Mouse (Mus musculus): ENCODE measurements around the gene Sec24d. TPM values are rescaled to one million over a fixed set of nuclear protein-coding genes. Genes with fewer than 3 reads are reported as not detected.
A peak's percentile ranks its signal among the peaks of the same experiment; 100 is the strongest.

Gene Sec24d
- 10 to 100 TPM; 21.0 to 29.2 (median 27.2) TPM for total RNA-seq (2022)

DNA sequence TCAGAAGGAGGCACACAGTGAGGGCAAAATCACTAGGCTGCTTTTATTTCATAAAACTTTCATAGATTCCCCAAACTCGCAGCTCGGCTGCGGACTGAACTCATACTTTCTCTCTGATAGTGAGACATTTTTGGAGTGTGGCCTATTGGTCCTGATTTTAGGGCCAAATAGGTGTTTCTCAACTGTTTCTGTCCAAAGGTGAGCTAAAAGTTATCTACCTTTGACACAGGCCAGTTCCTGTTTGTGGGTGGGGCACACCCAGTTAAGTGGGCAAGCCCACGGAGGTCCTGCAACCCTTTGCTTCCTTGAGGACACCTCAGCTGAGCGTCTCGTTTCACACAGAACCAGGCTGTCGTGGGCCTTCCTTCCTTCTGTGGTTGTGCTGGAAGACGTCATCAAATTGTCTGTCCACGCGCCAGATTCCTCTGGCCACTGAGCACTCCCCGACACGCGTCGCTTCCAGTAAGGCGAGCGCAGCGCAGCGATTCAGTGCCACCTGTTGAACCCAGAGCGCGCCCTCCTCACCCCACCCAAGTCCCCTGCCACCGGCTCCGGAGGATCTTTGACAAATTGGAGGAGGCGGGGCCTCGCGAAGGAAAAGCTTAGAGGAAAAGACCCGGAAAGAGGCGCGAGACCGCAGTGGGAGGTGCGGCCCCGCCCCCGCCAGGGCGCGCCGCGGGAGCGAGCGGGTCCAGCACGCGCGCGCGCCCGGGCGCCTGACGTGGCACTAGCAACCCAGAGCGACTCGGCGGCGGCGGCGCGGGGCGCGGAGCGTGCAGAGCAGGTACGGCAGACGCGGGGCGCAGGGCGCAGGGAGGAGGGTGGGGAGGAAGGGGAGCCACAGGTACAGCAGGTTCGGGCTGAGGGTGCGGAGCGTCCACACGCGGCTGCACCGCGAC lies at the start of gene Sec24d:
TSS of gene Sec24d (plus strand) at position 703 of the 899 bp plus-strand sequence.
- DNase-seq (ENCODE audit: low spot score in 2 of 2): peak; percentile 56 to 64

DNA sequence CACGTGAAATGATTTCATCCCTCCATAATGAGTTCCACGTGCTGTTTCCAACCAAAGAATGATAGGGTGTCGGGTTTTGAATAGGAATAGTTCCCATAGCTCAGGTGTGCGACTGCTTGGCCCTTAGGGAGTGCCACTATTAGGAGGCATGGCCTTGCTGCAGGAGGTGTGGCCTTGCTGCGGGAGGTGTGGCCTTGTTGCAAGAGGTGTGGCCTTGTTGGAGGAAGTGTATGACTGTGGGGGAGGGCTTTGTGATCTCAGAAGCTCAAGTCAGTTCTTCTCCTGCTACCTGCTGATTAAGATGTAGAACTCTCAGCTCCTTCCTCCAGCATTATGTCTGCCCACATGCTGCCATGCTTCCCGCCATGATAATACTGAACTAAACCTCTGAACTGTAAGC lies 48.6 kb upstream of the Sec24d start:
- DNase-seq (ENCODE audit: low spot score in 2 of 2): no peak

DNA sequence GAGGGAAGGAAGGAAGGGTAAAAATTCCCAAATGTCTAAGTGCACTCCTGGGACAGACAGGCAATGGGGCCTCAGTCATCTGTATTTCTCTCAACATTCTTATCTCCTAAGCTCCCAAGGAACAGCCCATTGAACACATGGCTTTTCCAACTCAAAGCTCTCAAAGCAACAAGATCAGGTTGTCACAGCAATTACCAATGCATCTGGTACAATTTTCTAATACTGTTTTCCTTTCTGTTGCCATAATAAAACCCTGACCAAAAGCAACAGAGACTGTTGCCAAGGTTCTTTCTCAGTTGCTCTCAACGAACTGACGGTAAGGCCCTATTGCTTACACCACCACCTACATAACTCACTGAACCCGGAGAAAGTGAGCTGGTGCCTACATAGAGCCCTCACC lies 40.0 kb upstream of the Sec24d start:
- DNase-seq (ENCODE audit: low spot score in 2 of 2): no peak

DNA sequence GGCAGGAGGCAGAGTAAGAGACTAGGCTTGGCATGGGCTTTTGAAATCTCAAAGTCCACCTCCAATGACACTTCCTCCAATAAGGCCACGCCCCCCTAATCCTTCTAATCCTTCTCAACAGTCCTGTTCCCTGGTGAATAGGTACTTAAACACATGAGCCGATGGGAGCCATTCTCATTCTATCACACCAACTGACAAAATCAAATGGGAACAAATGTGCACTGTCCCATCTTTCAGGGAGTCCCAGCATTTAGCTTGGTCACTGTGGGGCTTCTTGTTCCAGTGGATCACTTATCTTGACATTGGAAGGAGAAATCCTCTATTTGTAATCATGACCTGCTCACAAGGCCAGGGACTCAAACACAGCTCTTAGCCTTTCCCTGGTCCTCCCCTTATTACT lies 35.6 kb upstream of the Sec24d start:
- no peak for DNase-seq (ENCODE audit: low spot score in 2 of 2)

DNA sequence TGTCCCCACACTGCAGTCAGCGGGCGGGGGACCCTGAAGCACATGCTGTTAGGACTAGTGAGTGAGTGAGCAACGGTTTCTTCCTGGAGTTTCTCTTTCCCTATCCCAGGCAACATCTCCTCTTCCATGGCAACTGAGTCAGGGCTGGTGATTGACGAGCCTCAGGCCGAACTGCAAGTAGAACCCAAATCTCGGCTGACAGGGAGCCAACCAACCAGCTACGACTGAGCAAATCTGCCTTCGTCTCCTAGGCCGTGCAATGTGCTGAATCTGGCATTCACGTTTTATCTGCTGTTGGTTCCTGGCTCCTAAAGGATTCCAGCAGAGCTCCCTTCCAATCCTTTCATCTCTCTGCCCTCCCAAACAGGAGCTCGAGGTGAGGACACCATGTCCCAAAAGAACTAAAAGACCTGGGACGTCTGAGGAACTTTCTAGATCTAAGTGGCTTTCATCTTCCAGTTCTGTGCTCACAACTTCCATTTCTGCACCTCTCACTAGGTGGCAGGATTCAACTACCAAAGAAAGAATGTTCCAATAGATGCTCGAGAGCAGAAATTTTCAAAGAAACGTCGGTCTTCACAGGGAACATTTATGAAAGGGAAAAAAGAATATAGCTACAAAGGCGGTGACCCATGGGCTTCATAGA lies 32.9 kb upstream of the Sec24d start:
- peak; percentile 27 to 46 for DNase-seq (ENCODE audit: low spot score in 2 of 2)

DNA sequence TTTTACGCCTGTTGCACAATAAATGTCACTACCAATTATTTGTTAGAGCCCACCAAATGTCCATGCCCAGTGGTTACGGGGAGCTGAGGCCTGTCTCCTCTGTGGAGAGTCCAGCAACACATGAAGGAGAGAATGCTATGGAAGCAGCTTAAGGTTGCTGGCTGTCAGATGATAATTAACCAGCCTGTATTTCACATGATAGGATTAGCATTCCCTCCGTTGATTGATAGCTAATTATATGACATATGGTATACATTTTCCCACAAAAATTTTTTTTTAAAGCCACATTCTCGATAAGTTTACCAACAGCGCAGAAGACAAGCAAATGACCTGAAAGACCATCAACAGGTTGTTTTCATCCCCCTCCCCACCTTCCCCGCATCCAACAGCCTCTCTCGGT lies 31.8 kb upstream of the Sec24d start:
- no peak for DNase-seq (ENCODE audit: low spot score in 2 of 2)

DNA sequence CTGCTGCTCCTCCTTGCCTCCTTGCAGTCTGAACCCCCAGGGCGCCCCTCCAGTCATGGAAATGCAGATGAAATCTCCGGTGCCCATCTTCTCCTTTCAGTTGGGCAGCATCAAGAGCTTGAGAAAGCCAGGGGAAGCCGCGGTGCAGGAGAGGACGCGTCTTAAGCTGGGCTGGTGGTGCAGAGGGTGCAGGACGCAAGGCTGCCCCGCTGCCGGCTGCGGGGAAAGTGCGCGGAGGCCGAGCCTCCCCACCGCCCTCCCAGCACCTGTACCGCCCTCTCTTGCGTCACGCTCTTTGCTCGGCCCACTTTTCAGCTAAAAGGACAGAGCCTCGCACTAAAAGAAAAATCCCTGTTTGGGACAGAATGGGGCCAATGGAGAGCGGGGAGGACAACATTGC lies 31.3 kb upstream of the Sec24d start, which contains the start of gene Synpo2:
TSS of gene Synpo2 (minus strand) at position 229 of the 400 bp plus-strand sequence.
- DNase-seq (ENCODE audit: low spot score in 2 of 2): peak; percentile 20 to 35

DNA sequence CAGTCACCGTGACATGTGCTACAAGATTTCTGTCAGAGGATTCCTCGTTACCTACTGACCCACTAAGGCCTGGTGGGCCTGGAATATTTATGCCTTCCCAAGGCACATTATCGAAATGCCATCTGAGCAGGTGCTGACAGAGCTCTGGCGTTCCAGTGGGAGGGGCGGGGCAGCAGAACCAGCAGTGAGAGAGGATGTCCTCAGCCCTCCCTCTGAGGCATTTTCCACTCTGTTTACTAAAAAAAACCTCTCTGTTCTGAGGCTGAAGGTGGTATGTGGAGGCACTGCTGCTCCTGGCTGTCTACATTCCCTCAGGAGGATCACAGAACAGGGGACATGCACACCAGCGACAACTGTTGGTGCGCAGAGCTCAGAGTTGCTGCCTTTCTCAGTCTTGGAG lies 30.2 kb upstream of the Sec24d start:
- no peak for DNase-seq (ENCODE audit: low spot score in 2 of 2)

DNA sequence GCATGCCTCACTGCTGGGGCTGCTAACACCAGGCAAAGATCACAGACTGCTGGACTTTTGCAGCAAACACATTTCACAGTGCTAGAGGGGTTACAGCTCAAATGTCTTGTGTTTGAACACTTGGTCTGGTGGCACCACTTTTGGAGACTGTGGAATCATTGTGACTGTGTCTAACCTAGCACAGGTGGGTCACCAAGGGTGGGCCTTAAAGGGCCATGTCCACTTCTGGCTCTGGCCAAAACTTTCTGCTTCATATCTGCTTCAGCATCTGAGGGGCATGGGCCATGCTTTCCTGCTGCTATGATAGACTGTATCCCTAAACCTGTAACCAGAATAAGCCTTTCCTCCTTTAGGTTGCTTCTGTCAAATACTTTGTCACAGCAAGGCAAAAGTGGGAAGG lies 29.8 kb upstream of the Sec24d start:
- no peak for DNase-seq (ENCODE audit: low spot score in 2 of 2)

DNA sequence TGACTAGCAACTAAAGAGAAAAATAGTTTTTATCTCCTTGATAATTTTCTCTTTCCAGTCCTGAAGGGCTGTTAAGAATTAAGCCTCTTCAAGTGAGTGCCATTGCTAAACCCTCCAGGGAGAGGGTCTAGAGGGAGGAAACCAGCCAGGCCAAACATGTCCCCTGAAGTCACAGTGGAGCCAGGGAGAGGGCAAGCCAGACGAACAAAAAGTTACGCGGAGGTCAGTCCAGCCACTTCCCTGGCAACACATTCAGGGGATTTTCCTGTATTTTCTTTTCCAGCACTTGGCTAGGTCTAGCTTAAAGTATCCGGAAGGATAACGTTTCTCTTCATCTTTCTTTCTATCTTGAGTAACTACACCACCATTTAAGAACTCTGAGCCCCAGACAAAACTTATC lies 22.9 kb upstream of the Sec24d start:
- no peak for DNase-seq (ENCODE audit: low spot score in 2 of 2)

DNA sequence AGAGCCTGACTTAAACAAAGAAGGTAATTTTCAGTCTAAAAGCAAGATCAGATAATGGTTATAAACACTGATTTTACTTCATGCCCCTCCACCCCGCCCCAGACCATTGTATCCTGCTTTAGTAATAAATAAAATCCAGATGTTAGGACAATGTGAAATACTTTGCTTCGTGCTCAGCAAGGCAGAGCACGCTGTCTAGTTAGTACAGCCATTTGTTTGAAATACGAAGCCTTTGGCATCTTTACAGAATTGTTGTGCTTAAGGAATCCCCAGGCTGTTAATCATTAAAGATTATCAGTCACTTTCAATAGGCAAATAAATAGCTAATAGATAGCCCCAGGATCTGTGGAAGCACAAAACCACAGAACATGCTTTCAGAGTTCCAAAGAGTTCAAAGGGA lies 21.6 kb upstream of the Sec24d start:
- no peak for DNase-seq (ENCODE audit: low spot score in 2 of 2)

DNA sequence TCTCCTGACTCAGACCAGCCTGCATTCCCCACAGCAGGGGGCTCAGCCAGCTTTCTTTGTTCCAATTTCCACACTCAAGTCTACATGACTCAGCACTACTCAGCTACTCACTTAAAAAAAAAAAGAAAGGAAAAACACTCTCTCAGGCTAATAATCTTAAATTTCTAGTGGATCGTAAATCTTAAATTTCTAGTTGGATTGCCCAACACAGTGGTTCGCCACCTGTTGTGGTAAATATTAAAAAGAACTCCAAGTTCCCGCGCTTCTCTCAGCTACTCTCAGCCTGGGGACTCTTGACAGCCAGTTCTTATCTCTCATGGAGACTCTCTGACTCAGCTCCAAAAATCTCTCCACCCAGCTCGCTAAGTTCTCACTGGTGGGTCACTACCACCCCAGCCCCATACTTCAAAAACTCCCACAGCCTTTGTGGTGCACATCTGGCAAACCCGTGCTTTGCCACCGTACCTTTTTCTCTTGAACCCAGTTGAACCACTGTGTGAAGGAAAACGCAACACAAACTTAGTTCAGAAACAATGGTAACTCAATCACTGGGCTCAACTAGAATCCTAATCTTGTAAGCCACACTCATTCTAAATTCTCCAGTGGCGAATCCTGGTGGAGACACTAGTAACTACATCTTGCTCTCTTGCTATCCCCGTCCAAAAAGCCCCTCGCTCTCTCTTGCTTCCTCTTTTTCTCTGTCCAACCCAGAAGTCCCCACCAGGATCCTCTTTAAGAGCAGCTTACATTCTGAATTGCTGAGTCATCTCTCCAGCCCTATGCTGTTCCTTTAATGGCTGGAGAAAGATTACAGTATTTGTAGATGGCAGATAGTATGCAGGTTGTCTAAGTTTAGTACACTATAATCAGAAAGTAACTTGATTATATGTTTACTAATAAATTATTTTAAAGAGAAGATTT lies 10.8 kb upstream of the Sec24d start:
- DNase-seq (ENCODE audit: low spot score in 2 of 2): no peak

DNA sequence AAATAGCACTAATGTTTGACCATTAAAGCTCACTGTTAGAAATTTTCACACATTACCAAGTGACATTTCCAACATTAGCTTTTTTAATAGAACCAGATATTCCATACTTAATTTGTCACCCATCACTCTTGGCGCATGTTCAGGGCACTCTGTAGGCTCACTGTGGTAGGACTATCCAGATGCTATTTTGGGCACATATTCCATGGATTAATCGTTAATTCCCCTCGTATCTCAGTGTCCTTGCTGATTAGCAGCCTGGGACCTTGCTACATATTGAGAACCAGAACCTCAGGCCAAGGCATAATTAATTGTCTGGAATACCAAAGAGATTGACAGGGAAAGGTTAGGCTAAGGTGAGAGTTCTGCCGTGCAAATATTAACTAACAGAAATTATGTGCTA lies 8.5 kb upstream of the Sec24d start:
- no peak for DNase-seq (ENCODE audit: low spot score in 2 of 2)

DNA sequence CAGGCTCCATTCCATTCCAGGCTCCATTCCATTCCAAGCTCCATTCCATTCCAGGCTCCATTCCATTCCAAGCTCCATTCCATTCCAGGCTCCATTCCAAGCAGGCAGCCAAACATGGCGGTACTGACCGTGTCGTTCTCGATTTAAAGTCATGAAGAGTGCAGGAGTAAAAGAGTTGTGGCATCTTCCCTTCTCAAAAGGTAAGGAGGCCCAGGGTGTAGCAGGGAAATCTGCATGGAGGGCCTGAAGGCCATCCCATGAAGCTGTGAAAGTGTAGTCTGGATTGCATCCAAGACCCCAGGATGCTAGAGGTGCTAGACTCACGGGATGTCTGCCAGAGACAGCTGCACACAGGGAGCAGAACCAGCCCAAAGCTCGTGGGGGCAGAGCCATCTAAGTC lies 2.5 kb upstream of the Sec24d start:
- peak in 1 of 2 experiments; percentile 30 for DNase-seq (ENCODE audit: low spot score in 2 of 2)

DNA sequence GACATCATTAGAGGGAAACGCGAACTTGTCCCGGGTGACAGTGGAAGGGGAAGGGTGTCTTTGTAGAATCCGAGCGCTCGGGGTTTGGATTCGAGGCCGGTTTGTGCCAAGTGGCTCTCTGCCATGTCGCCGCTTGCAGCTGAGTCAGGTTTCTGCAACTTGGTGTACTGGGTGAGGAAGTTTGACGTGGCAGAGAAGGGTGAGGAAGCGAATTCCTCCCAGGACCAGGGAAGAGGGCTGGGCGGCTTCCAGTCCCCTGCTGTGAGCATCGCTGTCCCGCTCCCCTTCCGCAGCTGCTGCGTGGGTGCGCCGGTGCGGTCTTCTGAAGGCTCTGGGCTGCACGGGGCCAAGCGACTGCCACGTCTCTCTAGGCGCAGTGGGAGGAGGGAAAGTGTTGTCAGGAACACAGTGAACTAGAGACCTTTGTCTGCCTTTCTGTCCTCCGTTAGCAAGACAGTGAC lies 516 bp downstream of the Sec24d start:
- peak; percentile 46 to 48 for DNase-seq (ENCODE audit: low spot score in 2 of 2)

DNA sequence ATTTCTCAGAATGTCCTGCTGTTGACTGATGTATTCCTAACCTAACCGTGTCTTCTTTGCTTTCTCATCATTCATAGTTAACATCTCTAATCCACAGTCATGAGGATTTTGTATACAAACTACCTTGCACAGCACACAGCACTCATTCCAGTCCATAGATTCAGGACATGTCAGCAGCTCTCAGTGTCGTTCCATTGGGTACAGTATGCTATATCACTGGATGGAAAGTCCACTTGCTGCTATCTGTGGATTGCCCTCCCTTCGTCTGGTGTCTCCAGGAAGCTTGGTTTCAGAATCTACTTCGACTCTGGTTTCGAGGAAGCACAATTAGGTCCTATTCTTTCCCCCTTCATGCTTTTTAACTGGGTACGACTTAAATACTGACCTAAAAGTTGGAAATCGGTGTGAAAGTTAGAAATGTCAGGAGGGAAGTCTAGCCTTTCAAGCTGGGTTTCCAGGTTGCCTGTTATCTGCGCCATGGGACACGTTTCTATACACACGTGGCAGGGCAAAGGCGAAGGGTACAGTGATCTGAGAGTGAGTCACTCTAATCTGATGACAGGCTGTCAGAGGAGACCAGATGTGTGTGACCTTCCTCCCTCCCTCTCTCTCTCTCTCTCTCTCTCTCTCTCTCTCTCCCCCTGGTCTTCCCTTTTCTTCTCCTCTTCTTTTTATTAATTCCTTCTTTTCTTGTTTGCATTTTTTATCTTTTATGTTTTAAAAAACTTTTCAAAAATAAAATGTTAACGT lies 15.8 kb downstream of the Sec24d start:
- DNase-seq (ENCODE audit: low spot score in 2 of 2): no peak

DNA sequence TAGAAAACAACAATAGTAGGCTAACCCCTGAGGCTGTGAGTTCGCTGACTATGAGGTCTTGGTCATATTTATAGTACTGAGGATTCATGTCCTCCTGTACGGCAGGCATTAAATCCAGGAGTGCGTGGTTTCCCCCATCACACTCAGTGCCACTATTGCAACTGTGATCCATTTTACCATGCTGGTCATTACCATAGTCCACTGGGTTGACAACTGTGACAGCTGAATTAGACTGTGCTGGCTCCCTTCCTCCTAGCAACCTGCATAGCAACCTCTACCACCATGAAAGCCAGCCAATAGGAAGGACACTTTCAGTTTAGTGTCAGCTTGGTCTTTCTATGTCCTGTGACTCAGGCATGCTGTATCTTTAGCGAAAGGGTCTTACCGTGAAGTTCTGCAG lies 17.0 kb downstream of the Sec24d start:
- no peak for DNase-seq (ENCODE audit: low spot score in 2 of 2)

DNA sequence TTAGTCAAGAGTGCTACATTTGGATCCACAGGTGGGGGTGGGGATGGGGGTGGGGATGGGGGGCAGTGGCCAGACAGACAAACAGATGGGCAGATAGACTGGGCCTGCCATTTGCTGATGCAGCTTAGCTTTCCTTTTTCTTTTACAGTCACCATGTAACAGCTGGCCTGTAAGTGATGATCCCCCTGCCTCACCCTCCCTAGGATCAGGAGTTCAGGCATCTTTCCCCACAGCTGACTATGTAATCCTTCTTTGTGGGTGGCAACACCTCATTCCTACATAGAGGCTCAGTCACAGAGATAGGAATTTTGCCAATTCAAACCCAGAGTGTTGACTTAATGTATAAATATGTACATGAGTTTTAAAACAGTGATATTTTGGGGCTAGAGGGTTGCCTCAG lies 18.4 kb downstream of the Sec24d start:
- no peak for DNase-seq (ENCODE audit: low spot score in 2 of 2)

DNA sequence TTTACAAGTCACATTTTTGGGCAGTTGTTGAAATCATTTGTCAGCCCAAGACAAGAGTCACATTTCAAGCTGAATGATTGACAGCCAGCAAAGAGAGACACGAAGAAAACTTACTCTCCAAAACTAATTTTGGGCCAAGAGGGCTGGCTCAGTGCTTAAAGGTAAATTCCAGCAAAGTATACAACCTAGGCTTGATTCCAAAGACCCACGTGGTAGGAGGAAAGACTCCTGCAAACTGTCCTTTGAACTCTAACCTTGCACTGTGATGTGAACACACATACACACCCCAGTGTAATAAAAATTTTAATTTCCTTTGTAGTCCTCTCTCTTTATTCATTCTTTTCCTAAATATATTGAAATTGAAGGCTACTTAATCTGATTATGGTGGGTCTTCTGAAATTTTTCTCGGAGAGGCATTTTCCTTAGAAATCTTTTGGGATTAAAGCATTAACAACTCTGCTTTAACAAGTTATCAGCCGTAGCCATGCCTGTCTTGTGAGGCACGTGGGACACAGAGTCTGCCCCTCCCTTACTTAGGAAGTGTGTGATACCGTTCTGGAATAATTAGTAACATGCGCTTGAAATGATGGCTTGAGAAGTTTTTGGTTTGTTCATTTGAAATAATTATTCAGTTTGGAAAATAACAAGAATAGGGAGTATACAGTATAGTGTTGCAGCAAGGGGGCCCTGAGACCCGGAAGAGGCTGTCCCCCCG lies 21.8 kb downstream of the Sec24d start:
- no peak for DNase-seq (ENCODE audit: low spot score in 2 of 2)

DNA sequence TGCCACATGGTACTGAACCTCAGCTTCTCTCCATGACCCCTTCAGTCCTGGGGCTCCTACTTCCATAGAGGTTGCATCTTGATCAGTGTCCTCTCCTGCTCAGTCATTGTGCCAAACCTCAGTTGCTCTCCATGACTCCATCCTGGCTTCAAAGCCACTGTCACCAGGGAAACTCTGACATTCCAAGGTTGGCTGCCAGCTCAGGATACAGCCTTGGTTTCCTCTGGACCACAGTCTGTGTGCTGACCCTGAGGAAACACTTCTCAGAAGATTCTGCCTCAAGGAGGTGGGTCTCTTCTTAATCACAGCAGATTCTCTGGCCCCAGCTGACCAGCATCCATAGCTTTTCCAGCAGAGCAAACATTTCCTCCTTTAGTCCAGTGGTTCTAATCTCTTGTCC lies 24.4 kb downstream of the Sec24d start:
- no peak for DNase-seq (ENCODE audit: low spot score in 2 of 2)

Measured in layer of hippocampus, adult 8-10 months (tissue).